Mouse (Mus musculus) MEL (cell line): Measurements from ENCODE around the gene Mtif2. TPM values are rescaled to one million over a fixed set of nuclear protein-coding genes. Genes with fewer than 3 reads are reported as not detected.

Experiments
- DNase-seq: peaks from one replicate; pipeline ENCODE4 v3.0.0; 2011; ENCODE audit warnings: low read depth, low spot score
- H3K27ac ChIP-seq: 2 replicates; pipeline ENCODE4 v1.5.1; 2012; ENCODE audit warnings: low read depth, mild to moderate bottlenecking, control low read depth, low read length, moderate library complexity; ENCODE audit not compliant: control insufficient read depth
- H3K27me3 ChIP-seq, 2 experiments: fragments of 150-350 bp in 1 of 2; sonication (generic) in 1 of 2; 2 replicates each; pipeline ENCODE4 v1.6.1; 2012; ENCODE audit warnings: low read length in 2 of 2, mild to moderate bottlenecking in 2 of 2, improper control_type of control experiment in 1 of 2, moderate library complexity in 1 of 2; ENCODE audit not compliant: insufficient read depth in 2 of 2, control insufficient read depth in 1 of 2
- H3K36me3 ChIP-seq, 2 experiments: 2 replicates each; pipeline ENCODE4 v1.6.1; 2012 to 2014; ENCODE audit warnings: low read length in 2 of 2, improper control_type of control experiment in 1 of 2, inconsistent platforms in 1 of 2, mild to moderate bottlenecking in 1 of 2; ENCODE audit not compliant: insufficient read depth in 2 of 2, control insufficient read depth in 1 of 2
- H3K4me1 ChIP-seq, 2 experiments: fragments of 150-350 bp in 1 of 2; sonication (generic) in 1 of 2; 2 replicates each; pipeline ENCODE4 v1.6.1; 2012; ENCODE audit warnings: low read length in 2 of 2, improper control_type of control experiment in 1 of 2, mild to moderate bottlenecking in 1 of 2; ENCODE audit not compliant: insufficient read depth in 2 of 2, control insufficient read depth in 1 of 2
- H3K4me3 ChIP-seq, 2 experiments: fragments of 150-350 bp in 1 of 2; sonication (generic) in 1 of 2; 2 replicates each; pipeline ENCODE4 v1.5.1; 2012; ENCODE audit warnings: low read depth in 2 of 2, low read length in 2 of 2, mild to moderate bottlenecking in 2 of 2, moderate library complexity in 2 of 2, control low read depth in 1 of 2, improper control_type of control experiment in 1 of 2; ENCODE audit not compliant: control insufficient read depth in 1 of 2, insufficient read depth in 1 of 2
- H3K79me2 ChIP-seq: 2 replicates; pipeline ENCODE4 v1.6.1; 2012; ENCODE audit warnings: mild to moderate bottlenecking, low read length, moderate library complexity; ENCODE audit not compliant: control insufficient read depth, poor library complexity, insufficient read depth
- H3K9ac ChIP-seq: 2 replicates; pipeline ENCODE4 v1.6.1; 2012; ENCODE audit warnings: low read depth, mild to moderate bottlenecking, control low read depth, low read length, moderate library complexity; ENCODE audit not compliant: control insufficient read depth, poor library complexity, severe bottlenecking
- H3K9me3 ChIP-seq: fragments of 150-350 bp; sonication (generic); replicated peaks from 2 replicates; pipeline ENCODE4 v1.6.1; 2012; ENCODE audit warnings: mild to moderate bottlenecking, low read length, improper control_type of control experiment, moderate library complexity; ENCODE audit not compliant: insufficient read depth
- BHLHE40 ChIP-seq: IDR thresholded peaks from 2 replicates; pipeline ENCODE4 v1.6.1; 2012; ENCODE audit warnings: low read depth, mild to moderate bottlenecking, inconsistent platforms, low read length, improper control_type of control experiment, borderline replicate concordance
- CHD1 ChIP-seq: IDR thresholded peaks from 2 replicates; pipeline ENCODE4 v1.6.1; 2012; ENCODE audit warnings: low read depth, mild to moderate bottlenecking, inconsistent platforms, low read length, improper control_type of control experiment
- CHD2 ChIP-seq: IDR thresholded peaks from 2 replicates; pipeline ENCODE4 v1.6.1; 2011; ENCODE audit warnings: low read length, improper control_type of control experiment
- E2F4 ChIP-seq: IDR thresholded peaks from 2 replicates; pipeline ENCODE4 v1.6.1; 2011; ENCODE audit warnings: low read depth, low read length, improper control_type of control experiment, borderline replicate concordance
- EP300 ChIP-seq, 2 experiments: IDR thresholded peaks; 2 replicates each; pipeline ENCODE4 v1.6.1; 2011; ENCODE audit warnings: improper control_type of control experiment in 2 of 2, low read length in 2 of 2, low read depth in 1 of 2, mild to moderate bottlenecking in 1 of 2
- GABPA ChIP-seq: IDR thresholded peaks from 2 replicates; pipeline ENCODE4 v1.6.1; 2012; ENCODE audit warnings: low read depth, mild to moderate bottlenecking, inconsistent platforms, low read length, improper control_type of control experiment, moderate library complexity
- HCFC1 ChIP-seq: IDR thresholded peaks from 2 replicates; pipeline ENCODE4 v1.6.1; 2012; ENCODE audit warnings: low read depth, mild to moderate bottlenecking, inconsistent platforms, low read length, improper control_type of control experiment, moderate library complexity
- JUND ChIP-seq: IDR thresholded peaks from 2 replicates; pipeline ENCODE4 v1.6.1; 2011; ENCODE audit warnings: low read depth, mild to moderate bottlenecking, improper control_type of control experiment, low read length
- MAFK ChIP-seq: IDR thresholded peaks from 2 replicates; pipeline ENCODE4 v1.6.1; 2011; ENCODE audit warnings: low read depth, mild to moderate bottlenecking, low read length, improper control_type of control experiment, borderline replicate concordance
- MAX ChIP-seq: IDR thresholded peaks from 2 replicates; pipeline ENCODE4 v1.6.1; 2011; ENCODE audit warnings: low read length, improper control_type of control experiment
- MAZ ChIP-seq: IDR thresholded peaks from 2 replicates; pipeline ENCODE4 v1.6.1; 2012; ENCODE audit warnings: low read depth, mild to moderate bottlenecking, inconsistent platforms, low read length, improper control_type of control experiment
- MEF2A ChIP-seq: IDR thresholded peaks from 2 replicates; pipeline ENCODE4 v1.6.1; 2014; ENCODE audit warnings: low read depth, mild to moderate bottlenecking, inconsistent platforms, low read length, improper control_type of control experiment; ENCODE audit not compliant: poor library complexity, insufficient replicate concordance, severe bottlenecking; ENCODE audit errors: extremely low read depth
- MYC ChIP-seq: IDR thresholded peaks from 2 replicates; pipeline ENCODE4 v1.6.1; 2011; ENCODE audit warnings: low read depth, mild to moderate bottlenecking, low read length, improper control_type of control experiment, moderate library complexity
- RCOR1 ChIP-seq: IDR thresholded peaks from 2 replicates; pipeline ENCODE4 v1.6.1; 2012; ENCODE audit warnings: low read depth, mild to moderate bottlenecking, inconsistent platforms, low read length, improper control_type of control experiment
- SIN3A ChIP-seq: IDR thresholded peaks from 2 replicates; pipeline ENCODE4 v1.6.1; 2012; ENCODE audit warnings: low read length, improper control_type of control experiment, inconsistent platforms
- TAL1 ChIP-seq: IDR thresholded peaks from 2 replicates; pipeline ENCODE4 v1.6.1; 2012; ENCODE audit warnings: mild to moderate bottlenecking, inconsistent platforms, low read length, moderate library complexity, mixed read lengths
- TBP ChIP-seq: IDR thresholded peaks from 2 replicates; pipeline ENCODE4 v1.8.0; 2011; ENCODE audit warnings: low read depth, low read length, improper control_type of control experiment
- ZKSCAN1 ChIP-seq: IDR thresholded peaks from 2 replicates; pipeline ENCODE4 v1.6.1; 2012; ENCODE audit warnings: low read depth, mild to moderate bottlenecking, inconsistent platforms, low read length, improper control_type of control experiment, moderate library complexity
- ZNF384 ChIP-seq: IDR thresholded peaks from 2 replicates; pipeline ENCODE4 v1.6.1; 2012; ENCODE audit warnings: low read depth, mild to moderate bottlenecking, inconsistent platforms, low read length, improper control_type of control experiment
- polyA plus RNA-seq, 2 experiments: library from polyadenylated mRNA; stranded (reverse) in 1 of 2; unstranded in 1 of 2; fragments of >175 nt in 1 of 2; fragments of >200 nt in 1 of 2; gene quantifications; 2 replicates each; pipeline versions ENCODE4 v1.2.1 to v1.2.4; 2012; ENCODE audit warnings: low replicate concordance in 2 of 2, low read depth in 1 of 2; ENCODE audit not compliant: insufficient read length in 2 of 2, insufficient read depth in 1 of 2, missing spikeins in 1 of 2
- total RNA-seq: library from RNA; depleted of rRNA; stranded (reverse); fragments of 300-350 nt; gene quantifications from 2 replicates; pipeline ENCODE4 v1.2.3, GENCODE M21; 2012

Mtif2 gene
- total and polyA plus RNA-seq, 3 experiments: 22.5 to 161 (median 32.7) TPM

DNA sequence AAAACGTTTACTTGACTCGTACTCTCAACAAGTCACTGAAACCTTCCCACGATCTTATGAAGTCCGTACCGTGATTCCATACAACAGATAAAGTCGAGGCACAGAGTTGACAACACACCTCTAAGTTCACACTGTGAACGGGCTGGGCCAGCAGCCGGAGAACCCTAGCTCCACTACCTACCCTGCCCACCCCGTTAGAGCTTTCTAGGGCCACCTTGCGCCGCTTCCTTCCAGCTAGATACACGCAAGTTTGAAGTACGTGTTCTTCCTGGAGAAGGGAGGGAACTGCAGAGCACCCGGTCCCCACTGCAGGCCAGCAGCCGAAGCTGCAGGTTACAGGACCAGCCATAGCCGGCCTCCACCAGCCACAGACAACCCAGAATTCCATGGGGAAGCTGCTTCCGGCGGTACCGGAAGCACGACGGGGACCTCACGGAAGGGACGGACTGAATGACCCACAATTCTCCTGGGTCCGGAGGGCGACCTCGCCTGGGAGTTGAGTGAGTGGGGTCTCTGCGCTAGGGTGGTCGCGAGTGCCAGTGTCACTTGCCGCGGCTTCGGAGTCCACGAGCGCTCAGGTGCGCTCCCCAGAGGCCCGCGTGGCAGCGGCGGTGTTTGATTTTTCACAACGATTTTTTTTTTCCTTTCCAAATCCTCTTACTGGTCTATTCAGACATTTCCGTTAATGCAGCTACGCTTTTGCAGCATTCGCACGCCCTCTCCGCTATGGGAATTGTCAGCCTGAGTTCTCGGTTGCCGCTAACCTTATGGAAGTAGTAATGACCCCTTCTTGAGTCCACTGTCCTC is at the start of gene Mtif2 (continued):
- TF ChIP-seq BHLHE40 (no peak), JUND (no peak), MEF2A (no peak), MAZ (peak; percentile 81), MAX (peak; percentile 84)

DNA sequence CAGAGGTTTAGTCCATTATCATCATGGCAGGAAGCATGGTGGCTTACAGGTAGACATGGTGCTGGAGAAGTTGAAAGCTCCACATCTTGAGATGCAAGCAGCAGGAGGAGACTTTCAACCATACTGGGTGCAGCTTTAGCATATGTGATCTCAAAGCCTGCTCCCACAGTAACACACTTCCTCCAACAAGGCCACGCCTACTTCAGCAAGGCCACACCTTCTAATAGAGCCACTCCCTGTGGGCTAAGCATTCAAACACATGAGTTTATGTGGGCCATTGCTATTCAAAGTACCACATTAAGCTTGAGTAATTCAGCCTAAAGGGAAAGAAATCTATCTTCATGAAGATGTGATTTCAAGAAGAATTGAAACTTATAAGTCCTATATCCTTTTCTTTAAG is 33.1 kb upstream of the Mtif2 start:
- Histone ChIP-seq H3K4me3 (no peak overlapping the region), H3K9me3 (no peaks in the 10 kb centered on the region), H3K36me3 (peaks cover 0 to 2% of the 10 kb centered on the region in 2 experiments; a peak in 1 of 4 replicates)
- TF ChIP-seq ZKSCAN1 (no peak), SIN3A (no peak), TBP (no peak), MYC (no peak), ZNF384 (no peak), GABPA (no peak), RCOR1 (no peak), E2F4 (no peak), CHD2 (no peak), HCFC1 (no peak), EP300 (IDR thresholded peaks at IDR 0.05; ENCODE audit: low read depth in 1 of 2, low read length in 2 of 2) (no peak), MEF2A (no peak), JUND (no peak), MAX (no peak), TAL1 (no peak), CHD1 (no peak), MAFK (no peak)
- TF ChIP-seq, all 39 proteins: peak for 0
- Histone ChIP-seq H3K79me2 (no peaks in the 10 kb centered on the region), H3K27me3 (no peaks in the 10 kb centered on the region), H3K4me1 (no peaks in the 10 kb centered on the region), H3K9ac (no peak overlapping the region), H3K27ac (no peak overlapping the region)
- DNase-seq: no peak
